Mouse (Mus musculus) B cell, adult 2 months (primary cell): ENCODE results near the gene Lpin2.

ENCODE experiments used
- DNase-seq, 2 experiments: peaks; one replicate each; pipeline ENCODE4 v3.0.0; 2022

Gene Lpin2

DNA sequence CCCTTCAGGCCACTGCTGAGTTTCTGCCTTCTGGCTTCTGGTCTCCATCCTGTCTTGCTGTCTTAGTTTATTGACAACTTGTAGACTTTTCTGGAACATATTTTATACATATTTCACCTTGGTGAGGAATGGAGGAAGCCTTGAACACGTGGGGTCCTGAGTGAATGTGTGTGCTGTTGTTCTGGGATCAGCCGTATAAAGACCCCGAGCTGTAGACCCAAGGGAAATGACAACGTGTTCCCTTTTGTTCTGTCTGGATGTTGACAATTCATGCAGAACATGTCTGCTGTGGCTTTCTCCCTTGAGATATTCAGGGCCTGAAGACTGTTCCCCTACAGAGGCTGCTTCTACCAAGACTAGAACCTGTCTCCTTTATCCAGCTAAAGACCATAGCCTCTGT, 5.0 kb upstream of the Lpin2 start:
- no peak for DNase-seq

DNA sequence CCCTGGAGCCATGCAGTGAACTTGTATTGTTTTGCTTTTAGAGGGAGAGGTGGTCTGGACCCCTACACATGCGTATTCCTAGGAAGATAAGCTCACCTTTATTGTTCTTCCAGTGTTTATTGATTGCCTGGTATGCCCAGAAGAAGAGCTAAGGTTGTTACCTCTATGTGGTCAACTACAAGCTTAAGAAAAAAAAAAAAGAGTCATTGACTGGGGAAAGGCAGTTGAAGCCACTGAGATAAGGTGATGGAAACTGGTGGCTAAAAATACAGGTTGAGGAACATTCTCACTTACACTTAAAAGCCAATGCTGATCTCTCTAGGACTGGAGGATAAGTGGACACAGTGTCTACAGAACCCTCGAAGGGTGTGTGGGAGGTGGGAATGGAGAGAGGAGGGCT, 4.4 kb upstream of the Lpin2 start:
- DNase-seq = no peak

DNA sequence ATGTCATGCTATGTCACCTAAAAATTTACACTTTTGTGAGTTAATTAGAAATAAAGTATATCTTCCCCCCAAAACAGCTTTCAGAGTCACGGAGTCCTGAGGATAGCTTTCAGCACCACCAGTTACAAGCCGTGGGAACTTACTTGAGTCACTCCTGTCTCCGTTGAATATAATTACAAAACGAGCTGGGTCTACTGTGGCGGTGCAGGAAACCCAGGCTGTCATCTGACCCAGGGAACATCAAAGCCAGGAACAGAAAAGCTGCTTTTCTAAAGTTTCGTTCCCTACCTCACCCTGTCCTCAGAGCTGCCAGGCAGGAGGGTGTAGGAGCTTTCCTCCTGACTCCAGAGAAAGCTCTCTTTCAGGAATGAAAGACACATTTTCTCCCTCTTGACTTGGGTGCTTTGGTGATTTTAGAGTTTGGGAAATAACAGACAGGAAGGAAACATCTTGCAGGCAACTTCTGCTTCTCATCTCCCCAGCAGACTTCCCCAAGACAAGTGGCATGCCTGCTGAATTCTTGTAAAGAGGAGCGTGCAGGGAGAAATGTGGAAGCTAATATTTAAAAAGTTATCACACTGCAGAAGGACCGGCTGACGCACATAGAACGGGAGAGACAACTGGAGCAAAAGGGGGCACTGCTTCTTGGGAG, 3.7 kb upstream of the Lpin2 start:
- DNase-seq = no peak

DNA sequence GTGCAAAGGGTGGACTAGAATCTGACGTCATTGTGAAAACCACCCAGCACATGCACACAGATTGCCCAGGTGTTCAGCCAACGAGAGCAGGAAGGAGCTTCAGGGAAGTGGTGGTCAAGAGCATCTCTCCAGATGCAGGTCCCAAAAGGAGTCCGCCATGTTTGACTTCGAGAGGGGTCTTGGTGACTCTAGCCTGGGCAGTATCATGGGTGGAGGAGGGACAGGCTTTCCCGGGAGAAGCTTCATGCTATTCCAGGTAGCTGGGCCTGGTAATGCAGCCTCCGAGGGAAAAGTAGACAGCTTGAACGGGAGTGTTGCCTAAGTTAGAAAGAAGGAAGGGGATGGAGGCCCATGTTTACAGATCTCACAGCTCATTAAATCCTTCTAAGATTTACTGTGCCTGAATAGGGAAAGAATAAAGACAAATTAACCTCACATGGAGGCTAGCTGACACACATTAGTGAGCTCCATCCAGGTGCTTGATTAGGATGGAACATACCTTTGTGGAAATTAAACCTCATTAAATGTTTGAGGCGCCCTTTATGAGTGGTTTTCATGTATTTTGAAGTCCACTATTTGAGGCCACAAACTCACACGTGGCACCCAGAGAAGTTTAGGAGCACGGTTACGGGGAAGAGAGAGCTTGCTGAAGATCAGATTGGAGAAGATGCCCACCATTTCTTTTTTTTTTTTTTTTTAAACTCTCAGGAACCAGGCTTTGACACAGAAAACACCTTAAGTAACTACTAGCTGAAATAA, 2.6 kb upstream of the Lpin2 start:
- no peak for DNase-seq

DNA sequence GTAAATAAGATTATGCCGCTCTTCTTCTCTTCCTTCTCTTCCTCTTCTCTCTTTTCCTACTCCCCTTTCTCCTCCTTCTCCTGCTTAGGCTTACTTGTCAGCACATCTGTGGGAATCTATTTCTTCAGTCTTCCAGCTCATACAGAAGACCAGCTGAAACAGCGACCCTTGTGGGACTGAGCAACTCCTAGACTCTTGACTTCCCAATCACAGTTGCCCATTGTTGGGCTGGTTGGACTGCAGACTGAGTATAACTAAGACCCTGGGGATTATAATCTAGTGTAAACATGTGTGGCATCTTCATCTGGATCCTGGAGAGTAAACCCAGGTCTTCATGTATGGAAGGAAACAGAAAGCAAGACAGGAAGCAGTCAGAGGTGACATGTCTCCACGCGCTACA, 1.8 kb upstream of the Lpin2 start:
- no peak for DNase-seq

DNA sequence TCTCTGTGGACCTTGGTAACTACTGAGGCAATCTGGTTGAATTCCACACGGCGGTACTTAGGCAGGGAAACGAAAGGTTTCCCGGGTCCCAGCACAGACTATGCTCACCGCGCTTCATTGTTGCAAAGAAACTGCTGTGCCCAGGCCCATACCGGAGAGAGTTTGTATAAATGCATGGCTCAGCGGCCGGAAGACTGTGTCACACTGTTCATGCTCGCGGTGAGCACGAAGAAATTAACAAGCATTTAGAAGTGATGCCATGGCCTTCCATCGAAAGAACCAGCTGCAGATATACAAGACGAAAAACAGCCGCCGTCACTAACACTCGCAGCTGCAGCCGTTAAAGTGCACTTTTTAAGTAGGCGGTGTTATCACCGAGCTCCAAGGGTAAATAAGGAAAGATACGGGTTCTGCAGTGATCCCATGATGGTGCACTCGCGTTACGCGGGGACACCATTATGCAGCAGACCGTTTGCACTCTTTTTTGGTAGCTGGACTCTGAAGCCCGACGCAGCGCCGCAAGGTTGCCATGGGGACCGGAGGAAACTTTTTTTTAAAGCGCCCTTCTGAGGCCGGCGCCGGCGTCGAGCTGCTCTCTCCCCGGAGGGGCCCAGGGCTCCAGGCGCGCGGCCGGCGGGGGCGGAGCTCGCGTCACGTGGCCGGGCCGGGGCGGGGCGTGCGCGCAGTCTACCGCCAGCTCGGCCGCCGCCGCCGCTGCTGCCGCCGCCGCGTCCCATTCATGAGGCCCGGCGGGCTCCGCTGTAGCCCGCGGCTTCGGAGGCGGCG, 704 bp downstream of the Lpin2 start:
- peak; percentile 93 to 95 for DNase-seq

DNA sequence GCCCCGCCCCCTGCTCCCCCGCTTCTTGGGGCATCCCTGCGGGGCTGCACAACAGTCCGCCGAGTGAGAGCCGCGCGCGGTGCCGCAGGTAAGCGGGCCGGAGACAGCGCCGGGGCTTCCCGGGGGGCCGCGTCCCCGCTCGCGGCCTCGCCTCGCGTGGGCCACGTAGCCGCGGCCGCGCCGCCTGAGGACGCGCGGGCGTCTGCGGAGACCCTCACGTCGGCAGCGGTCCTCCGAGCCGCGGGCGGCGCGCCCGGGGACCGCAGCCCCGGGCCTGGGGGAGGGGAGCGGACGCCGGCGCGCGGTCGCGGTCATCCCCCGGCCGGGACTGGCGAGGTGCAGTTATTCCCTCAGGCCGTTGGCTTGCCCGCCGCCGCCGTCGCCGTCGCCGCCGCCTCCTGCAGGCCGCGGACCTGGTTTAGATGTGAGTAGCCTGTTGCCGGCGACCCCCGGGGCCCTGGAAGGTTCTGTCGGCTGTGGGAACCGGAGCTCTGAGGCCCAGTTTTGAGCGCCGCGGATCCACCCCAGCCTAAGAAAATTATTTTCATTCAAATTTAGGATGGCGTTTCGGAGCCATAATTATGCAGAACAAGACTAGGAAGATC, 1.4 kb downstream of the Lpin2 start:
- DNase-seq = peak in 1 of 2 experiments; percentile 32

DNA sequence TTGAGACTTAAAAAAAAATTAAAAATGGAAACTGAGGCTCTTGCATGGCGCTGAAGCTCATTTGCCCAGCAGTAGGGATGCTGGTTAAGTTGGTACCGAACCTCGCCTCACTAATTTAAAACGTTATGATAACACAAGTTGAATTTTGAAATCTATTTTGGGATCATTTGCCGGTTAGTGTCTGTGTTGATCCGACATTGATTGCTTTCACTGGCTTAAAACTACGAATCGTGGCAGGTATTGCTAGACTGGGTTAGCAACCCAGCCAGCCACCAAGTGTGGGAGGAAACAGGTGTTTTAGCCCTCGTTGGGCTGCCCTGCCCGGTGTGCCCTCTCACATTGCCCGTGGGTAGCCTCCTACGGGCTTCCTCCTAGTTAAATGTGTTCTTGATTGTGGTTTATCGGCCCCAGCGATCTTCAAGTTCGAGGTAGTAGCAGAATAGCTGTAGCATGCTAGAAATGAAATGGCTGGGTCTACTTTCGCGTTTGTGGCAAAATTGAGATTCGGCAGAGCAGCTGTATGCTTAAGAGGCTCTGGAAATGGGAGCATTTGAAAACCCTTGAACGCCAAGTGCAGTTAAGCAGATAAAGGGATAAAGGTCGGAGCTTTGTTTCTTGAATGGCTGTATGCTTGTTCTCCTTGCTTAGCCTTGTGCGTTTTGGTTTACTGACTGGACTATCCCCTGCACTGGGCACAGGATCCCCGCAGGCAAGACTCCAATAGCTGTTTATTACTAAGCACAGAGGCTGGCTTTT, 2.2 kb downstream of the Lpin2 start:
- peak; percentile 62 to 63 for DNase-seq

DNA sequence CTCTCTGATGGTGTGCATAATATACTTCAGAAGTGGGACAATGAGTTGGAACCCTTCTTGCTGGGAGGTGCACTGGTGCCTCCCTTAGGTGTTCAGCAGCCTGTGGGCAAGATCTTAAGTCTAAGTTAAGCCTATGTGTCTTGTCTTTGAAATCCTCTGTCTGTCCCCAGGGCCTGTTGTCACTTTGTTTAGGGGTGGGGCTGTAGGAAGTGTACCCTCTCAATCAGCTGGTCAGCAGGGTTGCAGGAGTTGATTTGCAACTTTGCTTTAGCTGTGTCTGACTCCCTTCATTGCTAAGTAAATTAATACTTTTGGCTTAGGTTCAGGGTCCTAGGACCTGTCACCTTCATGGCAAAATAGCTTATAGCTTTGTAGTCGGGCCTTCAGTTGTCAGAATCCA, 3.0 kb downstream of the Lpin2 start:
- no peak for DNase-seq

DNA sequence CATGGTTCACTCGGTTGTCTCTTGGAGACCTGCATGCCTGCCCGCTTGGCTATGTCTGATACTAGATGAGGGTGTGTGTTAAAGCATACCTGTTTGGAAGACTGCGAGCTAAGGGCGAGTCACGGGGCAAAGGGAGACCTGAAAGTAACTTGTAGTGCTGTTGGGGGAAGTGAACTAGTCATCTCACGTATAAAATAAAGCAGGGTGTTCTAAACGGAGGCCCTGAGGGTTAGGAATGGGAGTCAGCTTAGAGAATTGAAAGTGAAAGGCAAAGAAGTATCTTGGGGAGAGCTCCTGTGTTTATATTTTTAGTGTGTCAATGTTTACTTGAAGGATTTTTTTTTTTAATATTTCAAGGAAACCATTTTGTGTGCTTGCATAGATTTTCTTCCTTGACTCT, 8.2 kb downstream of the Lpin2 start:
- DNase-seq = peak in 1 of 2 experiments; percentile 40

DNA sequence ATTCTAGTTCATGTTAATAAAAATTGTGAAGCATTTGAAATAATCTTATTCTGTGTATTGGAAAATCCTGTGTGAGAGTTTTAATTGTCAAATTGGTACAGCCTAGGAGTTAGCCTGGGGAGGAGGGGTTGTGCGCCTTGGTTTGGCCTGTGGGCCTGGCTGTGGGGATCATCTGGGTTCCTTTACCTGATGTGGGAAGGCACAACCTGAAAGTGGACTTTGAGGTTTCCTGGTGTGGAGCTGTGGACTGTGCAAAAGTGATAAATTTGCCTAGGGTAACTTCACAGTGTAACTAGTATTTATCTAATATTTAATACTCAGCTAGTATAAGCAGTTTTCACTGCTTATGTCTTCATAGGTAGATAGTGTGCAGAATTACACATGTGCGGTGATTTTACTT, 8.7 kb downstream of the Lpin2 start:
- no peak for DNase-seq

DNA sequence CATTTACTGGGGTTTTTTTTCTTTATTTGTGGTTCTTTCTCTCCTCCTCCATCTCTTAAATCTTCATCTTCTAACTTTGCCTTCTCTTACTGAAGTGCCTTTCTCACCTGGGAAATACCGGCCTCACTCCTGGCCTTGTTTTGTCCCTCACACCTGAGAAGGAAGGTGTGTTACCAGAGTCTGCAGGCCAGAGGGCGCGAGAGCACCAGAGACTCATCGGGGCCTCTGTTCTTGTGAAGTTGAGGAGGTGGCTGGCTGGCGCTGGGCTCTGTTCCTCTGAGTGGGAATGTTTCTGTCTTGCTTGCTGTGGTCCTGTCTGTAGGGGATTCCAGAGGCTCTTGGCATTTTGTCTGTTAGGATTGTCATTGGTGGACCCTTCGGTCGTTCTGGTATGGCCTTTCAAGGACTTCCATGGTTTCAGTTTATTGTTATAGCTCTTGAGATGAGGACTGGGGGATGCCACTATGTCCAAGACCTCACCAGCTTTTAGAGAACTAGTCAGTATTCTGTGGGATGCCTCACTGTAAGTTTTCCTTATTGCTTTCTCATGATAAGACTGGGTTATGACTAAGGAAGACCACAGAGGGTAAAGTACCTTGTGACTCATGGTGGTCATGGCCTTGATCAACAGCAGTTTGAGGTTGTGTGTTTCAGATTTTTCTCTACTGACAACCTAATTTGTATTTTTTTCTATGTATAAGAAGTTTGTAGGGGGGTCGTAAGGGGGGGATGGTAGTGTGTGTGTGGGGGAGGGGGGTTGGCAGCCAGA, 9.5 kb downstream of the Lpin2 start:
- DNase-seq = no peak

DNA sequence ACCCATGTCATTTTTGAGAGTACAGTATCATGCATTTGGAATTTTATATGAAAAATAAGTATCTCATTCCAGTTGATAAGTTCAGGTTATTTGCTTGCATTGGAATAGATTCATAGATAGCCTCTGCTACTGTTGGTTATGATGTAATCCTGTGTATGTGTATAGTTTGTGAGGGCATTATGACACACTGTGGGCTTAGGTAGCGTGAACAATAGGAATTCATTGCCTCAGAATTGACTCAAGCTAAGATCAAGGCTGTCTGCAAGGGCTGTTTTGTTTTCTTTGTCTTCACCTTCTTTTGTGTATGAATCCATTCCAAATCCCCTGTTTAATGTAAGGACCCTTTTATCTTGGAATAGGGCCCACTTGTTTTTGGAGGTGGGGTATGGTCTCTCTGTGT, 10.7 kb downstream of the Lpin2 start:
- no peak for DNase-seq

DNA sequence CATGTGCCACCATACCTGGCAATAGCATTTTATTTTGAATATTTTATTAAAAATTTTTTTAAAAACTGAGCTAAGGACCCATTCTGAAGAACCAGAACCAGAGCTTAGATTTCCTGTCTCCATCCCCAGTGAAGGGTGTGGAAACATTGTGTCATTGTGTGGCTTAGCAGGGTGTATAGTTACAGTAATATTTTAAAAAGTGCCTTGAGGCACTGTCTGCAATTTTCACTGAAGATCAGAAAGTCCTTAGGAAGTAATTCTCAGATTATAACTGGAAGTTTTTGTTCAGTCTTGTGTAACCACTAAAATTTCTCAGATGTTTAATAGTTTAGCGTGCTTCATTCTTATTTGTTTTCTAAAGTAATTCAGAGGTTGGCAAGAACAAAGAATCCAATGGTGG, 11.1 kb downstream of the Lpin2 start:
- no peak for DNase-seq

DNA sequence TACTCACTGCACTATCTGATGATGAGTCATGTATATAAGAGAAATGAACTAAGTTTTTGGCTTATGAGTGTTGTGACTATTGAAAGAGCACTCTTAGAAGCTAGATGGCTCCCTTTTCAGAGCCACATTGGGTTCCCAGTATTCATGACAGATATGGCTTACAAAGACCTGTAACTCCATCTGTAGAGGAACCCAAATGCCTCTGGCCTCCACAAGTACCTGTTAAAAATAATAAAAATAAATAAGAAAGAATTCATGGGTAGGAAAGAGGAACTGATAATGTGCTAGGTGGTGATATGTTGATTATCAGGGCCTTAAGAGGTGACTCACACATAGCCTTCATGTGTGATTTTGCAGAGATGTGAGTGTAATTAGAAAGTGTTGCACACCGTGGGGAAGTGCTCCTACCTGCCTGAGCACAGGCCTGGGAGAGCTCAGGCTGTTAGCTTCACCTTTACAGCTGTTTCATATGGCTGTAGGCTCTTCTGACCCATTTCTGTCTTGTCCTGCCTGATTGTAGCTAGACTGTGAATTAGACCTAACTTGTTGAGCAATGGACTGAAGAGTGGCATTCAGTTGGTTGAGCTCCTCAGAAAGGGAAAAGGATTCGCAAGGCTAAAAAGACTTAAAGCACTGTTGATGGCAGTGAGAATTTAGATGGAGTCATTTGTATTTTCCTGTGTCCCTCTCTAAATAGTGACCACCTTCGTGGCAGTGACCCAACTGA, 12.7 kb downstream of the Lpin2 start:
- peak; percentile 44 to 46 for DNase-seq

DNA sequence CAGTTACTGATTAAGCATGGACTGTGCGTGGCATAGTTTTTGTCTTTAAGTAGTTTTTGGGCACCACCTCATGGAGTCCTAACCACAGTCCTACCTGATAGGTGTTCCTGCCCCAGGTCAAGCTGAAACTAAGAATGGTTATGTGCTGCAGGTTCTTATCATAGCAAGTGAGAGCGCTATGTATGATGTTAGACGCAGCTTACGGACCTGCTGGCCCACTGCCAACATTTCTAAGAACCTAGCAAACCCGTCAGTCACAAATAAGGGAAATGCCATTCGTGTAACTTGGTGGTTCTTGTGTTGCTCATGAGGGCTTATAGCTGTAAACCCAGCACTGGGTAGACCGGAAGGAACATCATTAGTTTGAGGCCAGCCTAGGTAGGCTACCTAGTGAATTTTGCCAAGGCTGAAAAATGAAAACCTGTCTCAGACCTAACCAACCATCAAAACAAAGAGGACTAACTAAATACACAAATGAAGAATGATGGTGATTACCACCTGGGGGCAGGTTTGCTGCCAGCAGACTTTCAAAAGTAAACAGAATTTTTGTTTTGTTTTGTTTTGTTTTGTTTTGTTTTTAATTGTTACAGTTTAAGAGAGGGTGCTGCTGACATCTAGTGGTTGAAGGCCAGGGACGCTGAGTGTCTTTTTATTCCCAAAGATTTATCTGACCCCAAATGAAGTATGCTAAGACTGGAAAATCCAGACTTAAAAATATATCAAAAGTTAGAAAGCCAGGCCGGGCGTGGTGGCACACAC, 13.5 kb downstream of the Lpin2 start:
- DNase-seq = peak; percentile 61 to 66

DNA sequence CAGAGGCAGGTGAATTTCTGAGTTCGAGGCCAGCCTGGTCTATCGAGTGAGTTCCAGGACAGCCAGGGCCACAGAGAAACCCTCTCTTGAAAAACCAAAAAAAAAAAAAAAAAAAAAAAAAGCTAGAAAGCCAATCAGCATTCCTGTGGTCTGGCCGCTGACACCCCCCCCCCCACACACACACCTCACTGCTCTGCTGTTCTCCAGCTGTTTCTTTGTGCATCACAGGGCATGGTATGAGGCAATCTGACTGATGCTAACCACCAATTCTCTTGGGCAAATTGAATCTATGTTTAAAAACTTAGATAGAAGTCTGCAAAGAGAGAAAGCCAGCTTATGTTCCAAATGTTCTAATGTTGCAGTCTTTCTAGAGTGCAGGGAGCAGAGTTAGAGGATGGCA, 14.1 kb downstream of the Lpin2 start:
- DNase-seq = no peak

DNA sequence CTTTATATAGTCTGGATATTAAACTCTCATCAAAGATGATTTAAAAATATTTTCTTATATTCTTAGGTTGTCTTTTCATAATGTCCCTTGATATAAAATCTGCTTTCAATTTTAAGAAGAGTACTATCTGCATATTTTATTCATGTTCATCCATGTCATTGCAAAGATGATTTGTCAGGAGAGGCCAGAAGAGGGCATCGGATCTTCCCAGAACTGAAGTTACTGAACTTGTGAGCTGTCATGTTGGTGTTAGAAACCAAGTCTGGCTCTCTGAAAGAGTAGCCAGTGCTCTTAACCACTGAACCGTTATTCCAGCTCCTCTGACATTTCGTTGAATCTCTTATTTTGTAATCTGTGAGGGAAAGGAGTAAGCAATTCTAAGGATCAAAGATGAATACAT, 17.0 kb downstream of the Lpin2 start:
- DNase-seq = no peak

DNA sequence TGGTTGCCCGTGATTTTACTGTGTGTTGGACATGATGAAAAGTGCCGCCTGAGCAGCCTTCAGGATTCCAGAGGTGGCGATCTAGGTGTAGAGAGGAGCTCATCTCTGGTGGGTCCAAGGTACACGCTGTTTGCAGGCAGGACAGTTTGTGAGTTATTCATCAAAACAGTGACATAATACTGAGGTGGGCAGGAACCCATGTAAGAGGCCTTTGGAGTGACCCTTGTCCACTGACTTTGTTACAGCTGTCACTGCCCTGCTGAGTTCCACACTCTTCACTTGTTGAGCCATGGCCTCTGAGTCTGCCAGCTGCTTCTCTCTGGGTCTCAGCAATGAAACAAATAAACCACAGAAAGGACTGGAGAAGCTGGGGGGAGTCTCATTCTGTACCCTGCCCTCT, 19.8 kb downstream of the Lpin2 start:
- no peak for DNase-seq
